In the genomic region with DNA sequence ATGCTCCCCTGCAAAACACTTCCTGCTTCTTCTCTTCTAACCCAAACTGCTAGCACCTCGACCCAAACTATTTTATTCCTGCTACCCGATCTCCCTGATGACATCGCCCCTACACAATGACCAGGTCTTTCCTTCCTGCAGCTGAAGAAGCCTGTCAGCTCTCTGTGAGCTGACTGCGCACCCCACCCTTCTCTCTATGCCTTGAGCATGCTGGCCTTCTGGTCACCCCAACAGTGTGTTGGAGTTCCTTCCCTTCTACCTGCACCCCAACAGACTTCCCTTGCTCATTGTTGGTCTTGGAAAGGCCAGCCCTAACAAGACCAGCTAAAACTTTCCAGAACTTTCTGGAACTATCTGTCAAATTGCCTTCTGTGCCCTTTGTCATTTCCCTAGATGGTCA, we compare ENCODE assay signal across 13 mouse cellular contexts.
"Had no signal": no experiment of that assay in that cellular context is flagged by ENCODE, and none has a peak within 500 bp of the region (broad histone marks: within the 10 kb centered on the region; RNA-seq: fewer than 3 reads in every experiment).

No protein-coding gene starts in this region.

- DNase-seq: kidney, adult 18-20 months; layer of hippocampus, postnatal 36 days; liver; lung, adult 2 months; lung, postnatal 14 days; midbrain, embryonic 14.5 days; thymus, postnatal 25 days had no signal

- H3K9ac ChIP-seq: limb, embryonic 13.5 days; liver, embryonic 15.5 days had no signal

- H3K27ac ChIP-seq: kidney, postnatal 0 days; limb, embryonic 10.5 days; limb, embryonic 13.5 days; liver, embryonic 15.5 days had no signal

- H3K27me3 ChIP-seq: limb, embryonic 13.5 days; liver, embryonic 15.5 days had no signal

- H3K4me3 ChIP-seq: limb, embryonic 10.5 days; limb, embryonic 13.5 days; liver, embryonic 15.5 days had no signal

- H3K36me3 ChIP-seq: limb, embryonic 10.5 days; limb, embryonic 13.5 days; liver, embryonic 15.5 days had no signal

- ATAC-seq: intestine, embryonic 16.5 days had no signal

- H3K4me1 ChIP-seq: limb, embryonic 13.5 days had no signal

- H3K9me3 ChIP-seq: limb, embryonic 10.5 days; limb, embryonic 13.5 days; liver, embryonic 15.5 days had no signal

- H3K4me2 ChIP-seq: limb, embryonic 13.5 days; liver, embryonic 15.5 days; midbrain, embryonic 11.5 days had no signal
